Mouse (Mus musculus) testis, adult 2 months (tissue): ENCODE data around the gene Mgat4a.

Source experiments
- CTCF ChIP-seq: fragments of 200-500 bp; IDR thresholded peaks from 2 replicates; pipeline ENCODE4 v1.5.1; 2012; ENCODE audit warnings: low read depth, mild to moderate bottlenecking, inconsistent platforms, low read length, moderate library complexity; ENCODE audit not compliant: control insufficient read depth, insufficient read depth, insufficient replicate concordance
- POLR2A ChIP-seq: fragments of 200-500 bp; IDR thresholded peaks from 2 replicates; pipeline ENCODE4 v1.6.1; 2012; ENCODE audit warnings: low read depth, mild to moderate bottlenecking, inconsistent platforms, low read length, moderate library complexity; ENCODE audit not compliant: control insufficient read depth

GRCm38 (mm10) chr1:37532533-37532840, 8.3 kb downstream of the Mgat4a start:
- TF ChIP-seq CTCF, result no peak
- TF ChIP-seq POLR2A, result no peak
